Mouse (Mus musculus) testis, adult 10 weeks (tissue): Measurements from ENCODE around the gene Uqcrh. TPM values are rescaled to one million over a fixed set of nuclear protein-coding genes. Genes with fewer than 3 reads are reported as not detected.

Experiments used
- polyA plus RNA-seq: library from polyadenylated mRNA; stranded (reverse); fragments of 350-450 nt; fragmentation: Illumina TruSeq; extraction: RNeasy Lipid Tissue Mini Kit (QIAGEN cat#74804); gene quantifications from one replicate; pipeline ENCODE4 v1.2.3, GENCODE M21; 2014; ENCODE audit warnings: low read depth, low replicate concordance

Gene Uqcrh
- polyA plus RNA-seq, result 160 TPM

DNA sequence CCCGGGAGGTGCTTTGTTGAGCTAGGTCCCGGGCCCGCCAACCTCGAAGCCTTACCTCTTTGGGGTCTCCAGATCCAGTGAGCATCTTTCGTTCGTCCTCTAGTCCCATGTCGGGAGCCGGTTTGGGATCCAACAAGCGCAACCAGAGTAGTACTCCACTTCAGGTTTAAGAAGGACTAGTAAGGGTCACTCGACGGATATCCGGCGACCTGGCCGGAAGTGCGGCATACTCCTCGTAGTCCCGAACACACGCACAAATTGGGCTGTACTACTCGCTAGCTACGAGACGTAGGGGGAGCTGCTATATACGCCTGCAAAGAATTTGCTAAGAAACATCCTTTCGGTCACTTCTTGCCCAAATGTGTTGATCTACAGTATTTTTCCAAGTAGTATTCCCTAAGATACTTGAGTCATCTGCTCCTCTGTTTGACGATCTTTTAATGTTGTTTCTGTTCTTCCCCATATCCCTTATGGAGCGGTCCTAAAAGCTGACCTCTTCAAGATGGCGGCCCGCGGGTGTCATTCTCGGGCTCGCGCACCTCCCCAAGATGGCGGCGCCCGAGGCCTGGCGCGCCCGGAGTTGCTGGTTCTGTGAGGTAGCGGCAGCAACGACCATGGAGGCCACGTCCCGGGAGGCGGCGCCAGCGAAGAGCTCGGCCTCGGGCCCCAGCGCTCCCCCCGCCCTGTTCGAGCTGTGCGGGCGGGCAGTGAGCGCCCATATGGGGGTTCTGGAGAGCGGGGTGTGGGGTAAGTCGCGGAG lies at the start of gene Uqcrh, which contains the start of gene Lrrc41:
Uqcrh (minus strand) TSS at position 211 of the 760 bp plus-strand sequence.
Lrrc41 (plus strand) TSS at position 409 of the 760 bp plus-strand sequence.

GRCm38 (mm10) chr4:116123602-116124519 lies 49.0 kb upstream of the Uqcrh start, which contains the start of the genes Rad54l and Pomgnt1:
Gene Rad54l (minus strand): TSS chr4:116123690.
Gene Pomgnt1 (plus strand): TSS chr4:116123840.

DNA sequence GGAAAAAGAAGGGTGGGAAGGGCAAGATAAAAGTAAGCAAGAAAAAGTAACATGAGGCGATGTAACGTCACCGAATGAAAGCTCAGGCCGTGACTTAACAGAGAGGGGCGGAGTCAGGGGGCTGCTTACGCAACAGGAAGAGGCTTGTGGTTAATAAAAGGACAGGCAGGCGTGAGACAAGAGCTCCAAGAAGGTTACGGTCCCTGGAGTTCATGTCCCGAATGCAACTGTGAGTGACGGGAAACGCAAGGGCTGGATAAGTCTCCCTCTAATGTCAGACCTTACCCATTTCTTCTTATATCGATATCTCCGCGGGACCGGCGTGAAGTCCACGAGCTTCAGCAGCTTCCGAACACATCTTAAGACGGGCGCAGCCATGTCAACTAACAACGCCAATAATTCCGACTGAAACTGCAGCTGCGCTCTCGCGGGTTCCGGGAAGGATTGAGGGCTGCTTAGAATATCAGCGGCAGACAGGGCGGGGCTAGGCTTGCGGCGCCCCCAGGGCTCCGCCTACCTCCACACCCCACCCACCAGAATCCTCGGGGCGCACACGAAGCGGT lies 21.4 kb downstream of the Uqcrh start, which contains the start of gene Nsun4:
Nsun4 (minus strand) TSS at position 478 of the 563 bp plus-strand sequence.

GRCm38 (mm10) chr4:116017902-116018746 lies 56.7 kb downstream of the Uqcrh start, which contains the start of gene Faah:
Gene Faah (minus strand): TSS chr4:116017926.

Other genes with a start within 250 kb of the Uqcrh start
- 8.1 TPM for gene Mob3c, start 247.0 kb downstream of the Uqcrh start, polyA plus RNA-seq
- 10.2 TPM for gene Mknk1, start 235.9 kb downstream of the Uqcrh start, polyA plus RNA-seq
- gene Kncn, start 190.7 kb downstream of the Uqcrh start, polyA plus RNA-seq, result 0.29 TPM
- gene 6430628N08Rik, start 184.4 kb downstream of the Uqcrh start, polyA plus RNA-seq, result not detected
- gene Dmbx1, start 135.1 kb downstream of the Uqcrh start, polyA plus RNA-seq, result 0.17 TPM
- 4.7 TPM for gene Faah, start 57.1 kb downstream of the Uqcrh start, polyA plus RNA-seq
- 173 TPM for gene Nsun4, start 21.2 kb downstream of the Uqcrh start, polyA plus RNA-seq
- 27.5 TPM for gene Lrrc41, start 198 bp upstream of the Uqcrh start, polyA plus RNA-seq
- 5.7 TPM for gene Rad54l, start 48.6 kb upstream of the Uqcrh start, polyA plus RNA-seq
- gene Pomgnt1, start 48.8 kb upstream of the Uqcrh start, polyA plus RNA-seq, result 23.1 TPM
- 2.5 TPM for gene Lurap1, start 76.3 kb upstream of the Uqcrh start, polyA plus RNA-seq
- 1.9 TPM for gene Tspan1, start 92.5 kb upstream of the Uqcrh start, polyA plus RNA-seq
- 35.6 TPM for gene 1700042G07Rik, start 98.3 kb upstream of the Uqcrh start, polyA plus RNA-seq
- 14.5 TPM for gene Gm49337, start 98.3 kb upstream of the Uqcrh start, polyA plus RNA-seq
- gene Pik3r3, start 146.5 kb upstream of the Uqcrh start, polyA plus RNA-seq, result 70.9 TPM